Comparison of ENCODE assay signal across 8 mouse cellular contexts in the genomic region with DNA sequence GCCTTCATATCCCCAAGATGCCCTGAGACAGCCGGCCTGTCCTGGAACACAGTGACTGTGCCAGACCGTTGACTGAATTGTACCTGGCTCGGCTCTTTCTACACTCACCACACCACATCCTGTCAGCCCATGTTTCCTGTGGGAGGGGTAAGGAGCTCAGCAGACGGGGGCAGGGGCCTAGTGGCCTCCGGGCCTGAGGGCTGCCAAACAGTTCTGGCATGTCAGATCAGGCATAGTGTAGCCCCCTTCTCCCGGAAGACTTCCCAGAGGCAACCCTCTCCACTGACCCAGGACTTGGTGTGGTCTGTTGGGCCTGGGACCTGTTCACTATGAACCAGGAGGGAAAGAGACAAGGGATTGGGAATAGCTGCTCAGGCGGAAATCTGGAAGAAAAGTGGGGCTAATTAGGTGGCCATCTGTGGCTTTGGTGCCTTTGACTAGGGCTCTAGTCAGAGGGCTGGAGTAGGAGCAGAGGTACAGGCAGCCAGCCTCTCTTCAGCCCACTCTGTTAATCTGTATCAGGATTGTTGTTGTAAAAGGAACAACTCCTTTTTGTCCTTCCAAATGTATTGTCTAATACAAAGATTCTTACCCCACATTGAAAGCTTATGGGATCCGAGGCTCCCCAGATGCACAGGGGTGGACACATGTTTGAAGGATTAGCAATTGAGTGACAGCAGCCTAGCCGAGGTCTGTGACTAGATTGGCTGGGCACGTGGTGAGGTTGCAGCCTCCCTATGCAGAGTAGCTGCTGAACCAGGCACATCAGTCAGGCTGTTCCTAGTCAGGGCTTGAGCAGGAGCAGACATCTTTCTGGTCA. TPM values are rescaled to one million over a fixed set of nuclear protein-coding genes. Genes with fewer than 3 reads are reported as not detected.
DNase-seq lines count a peak whose midpoint lies in the region; ATAC-seq and TF ChIP-seq lines count a peak whose summit lies in the region.

No protein-coding gene starts in this region.

- 0 out of 2 replicates have a peak, but pooled peaks have one; percentile 15 for TF ChIP-seq POLR2A in cerebellum, adult 2 months (IDR thresholded peaks at IDR 0.05; ENCODE audit: borderline replicate concordance, insufficient read depth, low read length)

- intact Hi-C loops in gastrocnemius, adult 2 months (cut with DNase I), result no loop called here

- peak overlapping the region; percentile 28; the same call in 1 of the 2 replicates for H3K9ac ChIP-seq in liver, embryonic 11.5 days (ENCODE audit: low read depth, low read length)

- WGBS in cerebellum, adult 2 months, result 19% methylated on average over 10 of the region's 10 CpGs
- WGBS in liver, embryonic 11.5 days, result 37% methylated on average over 10 of the region's 10 CpGs

- no peaks in the 10 kb centered on the region for H3K9me3 ChIP-seq in liver, embryonic 11.5 days (ENCODE audit: control insufficient read depth, low read length)

- H3K27me3 ChIP-seq in cerebellum, adult 2 months (ENCODE audit: control insufficient read depth, insufficient read depth, low read length), result no peaks in the 10 kb centered on the region
- H3K27me3 ChIP-seq in liver, embryonic 11.5 days (replicated peaks; ENCODE audit: control insufficient read depth, insufficient read depth, low read length), result no peaks in the 10 kb centered on the region

- no peak for DNase-seq in gastrocnemius, adult 2 months
- DNase-seq in gastrocnemius, postnatal 4 days (ENCODE audit: low spot score in 2 of 2), result no peak
- peak; percentile 54 to 61 for DNase-seq in cerebellum, adult 2 months
- DNase-seq in liver, embryonic 11.5 days (ENCODE audit: low spot score), result no peak
- DNase-seq in retina, postnatal 1 day, result peak; percentile 74
- DNase-seq in ovary, postnatal 14 days (ENCODE audit: low spot score), result no peak
- no peak for DNase-seq in right cerebral cortex, postnatal 36 days (ENCODE audit: low spot score in 2 of 2)
- DNase-seq in ovary, postnatal 10 days (ENCODE audit: low spot score), result no peak

- H3K36me3 ChIP-seq in liver, embryonic 11.5 days (ENCODE audit: control insufficient read depth, insufficient read depth, low read length), result no peaks in the 10 kb centered on the region

- no peak for TF ChIP-seq CTCF in gastrocnemius, adult 2 months (IDR thresholded peaks at IDR 0.05)
- TF ChIP-seq CTCF in cerebellum, adult 2 months (IDR thresholded peaks at IDR 0.05; ENCODE audit: borderline replicate concordance, insufficient read depth, low read depth, low read length), result no peak

- H3K27ac ChIP-seq in gastrocnemius, adult 2 months, result peak overlapping the region; percentile 43
- peak overlapping the region; percentile 70 for H3K27ac ChIP-seq in cerebellum, adult 2 months (ENCODE audit: insufficient read depth, low read length)
- H3K27ac ChIP-seq in liver, embryonic 11.5 days (ENCODE audit: low read depth, low read length), result no peak overlapping the region

- no peak overlapping the region for H3K4me3 ChIP-seq in gastrocnemius, adult 2 months
- no peak overlapping the region for H3K4me3 ChIP-seq in cerebellum, adult 2 months (replicated peaks; ENCODE audit: insufficient read depth, low read depth, low read length)
- no peak overlapping the region for H3K4me3 ChIP-seq in liver, embryonic 11.5 days (ENCODE audit: low read depth, low read length)

- H3K4me1 ChIP-seq in cerebellum, adult 2 months (ENCODE audit: control insufficient read depth, insufficient read depth, low read length), result peaks cover 70% of the 10 kb centered on the region
- peaks cover 4% of the 10 kb centered on the region; the same call in 1 of the 2 replicates for H3K4me1 ChIP-seq in liver, embryonic 11.5 days (replicated peaks; ENCODE audit: control insufficient read depth, insufficient read depth, low read length)

- ATAC-seq in liver, embryonic 11.5 days (replicated peaks; ENCODE audit: low FRiP score), result no peak

- no peak overlapping the region for H3K4me2 ChIP-seq in liver, embryonic 11.5 days

RNA-seq across cellular contexts. Expression of a gene that starts 3.8 kb away (rescaled TPM):
- total RNA-seq in gastrocnemius, adult 2 months (2021), result not detected
- 1 to 10 TPM; 2.9 to 3.9 TPM for total RNA-seq in gastrocnemius, postnatal 4 days (2021)
- 2,130 and 2,485 TPM in 2 replicates for polyA plus RNA-seq in cerebellum, adult 2 months (2012; rRNA removed)
- polyA plus RNA-seq in liver, embryonic 11.5 days (2014; fragmentation: Nextera tagmentation; extraction: Ambion mirVana), result not detected in 2 replicates

RNA-seq across cellular contexts. Expression of a gene that starts 5.1 kb away (rescaled TPM):
- 10 to 100 TPM; 13.6 to 14.4 TPM for total RNA-seq in gastrocnemius, adult 2 months (2021)
- total RNA-seq in gastrocnemius, postnatal 4 days (2021), result 10 to 100 TPM; 40.0 to 45.9 TPM
- polyA plus RNA-seq in cerebellum, adult 2 months (2012; rRNA removed), result 196 and 230 TPM in 2 replicates
- polyA plus RNA-seq in liver, embryonic 11.5 days (2014; fragmentation: Nextera tagmentation; extraction: Ambion mirVana), result 9.2 and 14.3 TPM in 2 replicates

RNA-seq across cellular contexts. Expression of a gene that starts 9.4 kb away (rescaled TPM):
- total RNA-seq in gastrocnemius, adult 2 months (2021), result 1 to 10 TPM in 1 of 2 experiments, under 1 TPM in 1; 0.31 to 1.1 TPM
- under 1 TPM in 1 of 2 experiments, not detected in 1; 0.34 TPM for total RNA-seq in gastrocnemius, postnatal 4 days (2021)
- polyA plus RNA-seq in cerebellum, adult 2 months (2012; rRNA removed), result 0.84 and 2.8 TPM in 2 replicates
- 0.21 TPM in 1 of 2 replicates, not detected in the other for polyA plus RNA-seq in liver, embryonic 11.5 days (2014; fragmentation: Nextera tagmentation; extraction: Ambion mirVana)

RNA-seq across cellular contexts. Expression of a gene that starts 27.7 kb away (rescaled TPM):
- total RNA-seq in gastrocnemius, adult 2 months (2021), result not detected
- total RNA-seq in gastrocnemius, postnatal 4 days (2021), result not detected
- polyA plus RNA-seq in cerebellum, adult 2 months (2012; rRNA removed), result not detected in 2 replicates
- polyA plus RNA-seq in liver, embryonic 11.5 days (2014; fragmentation: Nextera tagmentation; extraction: Ambion mirVana), result not detected in 2 replicates

RNA-seq across cellular contexts. Expression of a gene that starts 34.5 kb away (rescaled TPM):
- 10 to 100 TPM; 76.9 to 88.4 TPM for total RNA-seq in gastrocnemius, adult 2 months (2021)
- 10 to 100 TPM; 62.5 to 71.4 TPM for total RNA-seq in gastrocnemius, postnatal 4 days (2021)
- 54.7 and 59.4 TPM in 2 replicates for polyA plus RNA-seq in cerebellum, adult 2 months (2012; rRNA removed)
- 63.3 and 63.6 TPM in 2 replicates for polyA plus RNA-seq in liver, embryonic 11.5 days (2014; fragmentation: Nextera tagmentation; extraction: Ambion mirVana)

Comparison
In these comparisons a context has a peak if more than half of its experiments do, and no peak if none do; other contexts are left out.
1. DNase-seq: peak in cerebellum, adult 2 months (2 of 2) and retina, postnatal 1 day (single experiment); none in gastrocnemius, adult 2 months (single experiment), gastrocnemius, postnatal 4 days (0 of 2), liver, embryonic 11.5 days (single experiment), ovary, postnatal 14 days (single experiment), right cerebral cortex, postnatal 36 days (0 of 2) and ovary, postnatal 10 days (single experiment).